Mouse (Mus musculus): ENCODE data around the gene Auts2. TPM values are rescaled to one million over a fixed set of nuclear protein-coding genes. Genes with fewer than 3 reads are reported as not detected.

Auts2 gene
- polyA plus RNA-seq, 1 experiment from 2014 or later, result 53.4 TPM

GRCm38 (mm10) chr5:131851597-131852453, 691.3 kb downstream of the Auts2 start:
- H3K4me1 ChIP-seq (ENCODE audit: control insufficient read depth, insufficient read depth, low read length), result peaks cover 34% of the 10 kb centered on the region
- peak; percentile 83 for ATAC-seq (ENCODE audit: insufficient number of reproducible peaks, low FRiP score, low TSS enrichment, low read depth)

GRCm38 (mm10) chr5:131850632-131851335, 692.4 kb downstream of the Auts2 start:
- DNase-seq (ENCODE audit: low spot score), result no peak
- no peak overlapping the region; the same call in 1 of the 2 replicates for H3K27ac ChIP-seq (replicated peaks; ENCODE audit: low read depth, low read length)

More at GRCm38 (mm10) chr5:131851597-131852453, 691.3 kb downstream of the Auts2 start:
- 5% methylated on average over 20 of the region's 20 CpGs for WGBS
- no peak overlapping the region for H3K9ac ChIP-seq (ENCODE audit: low read length)
- H3K27ac ChIP-seq (replicated peaks; ENCODE audit: low read depth, low read length), result peak overlapping the region; percentile 4; the same call in 1 of the 2 replicates
- H3K4me3 ChIP-seq (ENCODE audit: low read depth, low read length), result no peak overlapping the region
- peak; percentile 77 for DNase-seq (ENCODE audit: low spot score)
- H3K4me2 ChIP-seq (ENCODE audit: low read depth, severe bottlenecking), result 0 out of 2 replicates have a peak overlapping the region, but pooled peaks have one; percentile 8
- H3K27me3 ChIP-seq (ENCODE audit: control insufficient read depth, insufficient read depth, low read length), result no peaks in the 10 kb centered on the region
- no peaks in the 10 kb centered on the region for H3K9me3 ChIP-seq (ENCODE audit: control insufficient read depth, low read length)
- H3K36me3 ChIP-seq (ENCODE audit: control insufficient read depth, insufficient read depth, low read length), result no peaks in the 10 kb centered on the region

GRCm38 (mm10) chr5:131849644-131850043, 693.5 kb downstream of the Auts2 start:
- Histone ChIP-seq H3K36me3 (ENCODE audit: control insufficient read depth, insufficient read depth, low read length) (no peaks in the 10 kb centered on the region), H3K27me3 (ENCODE audit: control insufficient read depth, insufficient read depth, low read length) (no peaks in the 10 kb centered on the region)
- 85% methylated on average over 3 of the region's 3 CpGs for WGBS

More at GRCm38 (mm10) chr5:131850632-131851335, 692.4 kb downstream of the Auts2 start:
- Histone ChIP-seq H3K36me3 (ENCODE audit: control insufficient read depth, insufficient read depth, low read length) (no peaks in the 10 kb centered on the region), H3K4me3 (ENCODE audit: low read depth, low read length) (no peak overlapping the region), H3K27me3 (ENCODE audit: control insufficient read depth, insufficient read depth, low read length) (no peaks in the 10 kb centered on the region), H3K9me3 (ENCODE audit: control insufficient read depth, low read length) (no peaks in the 10 kb centered on the region), H3K4me1 (ENCODE audit: control insufficient read depth, insufficient read depth, low read length) (peaks cover 27% of the 10 kb centered on the region), H3K9ac (ENCODE audit: low read length) (no peak overlapping the region), H3K4me2 (ENCODE audit: low read depth, severe bottlenecking) (no peak overlapping the region)
- no peak for ATAC-seq (ENCODE audit: insufficient number of reproducible peaks, low FRiP score, low TSS enrichment, low read depth)
- 40% methylated on average over 8 of the region's 8 CpGs for WGBS

DNA sequence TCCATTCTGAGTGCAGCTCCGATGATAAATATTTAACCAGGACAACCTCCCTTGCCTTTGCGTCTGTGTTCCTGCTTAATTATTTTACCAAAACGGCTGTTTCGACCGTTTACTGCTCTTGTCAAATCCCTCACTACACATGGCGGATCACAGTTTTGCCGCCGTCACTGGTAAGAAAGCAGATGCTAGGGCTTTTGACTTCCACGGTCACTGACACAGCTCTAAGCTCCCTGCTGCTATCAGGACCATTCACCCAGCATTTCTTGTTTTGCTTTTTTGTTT, 698.7 kb downstream of the Auts2 start:
- Histone ChIP-seq H3K27me3 (ENCODE audit: control insufficient read depth, insufficient read depth, low read length) (no peaks in the 10 kb centered on the region), H3K4me3 (ENCODE audit: low read depth, low read length) (no peak overlapping the region), H3K4me1 (ENCODE audit: control insufficient read depth, insufficient read depth, low read length) (peaks cover 9% of the 10 kb centered on the region; the same call in 1 of the 2 replicates), H3K9me3 (ENCODE audit: control insufficient read depth, low read length) (no peaks in the 10 kb centered on the region), H3K27ac (replicated peaks; ENCODE audit: low read depth, low read length) (no peak overlapping the region), H3K4me2 (ENCODE audit: low read depth, severe bottlenecking) (no peak overlapping the region), H3K9ac (ENCODE audit: low read length) (no peak overlapping the region), H3K36me3 (ENCODE audit: control insufficient read depth, insufficient read depth, low read length) (no peaks in the 10 kb centered on the region)
- WGBS, result 56% methylated on average over 9 of the region's 9 CpGs
- ATAC-seq (ENCODE audit: insufficient number of reproducible peaks, low FRiP score, low TSS enrichment, low read depth) (no peak), DNase-seq (ENCODE audit: low spot score) (no peak)

More at GRCm38 (mm10) chr5:131849644-131850043, 693.5 kb downstream of the Auts2 start:
- Histone ChIP-seq H3K4me1 (ENCODE audit: control insufficient read depth, insufficient read depth, low read length) (peaks cover 27% of the 10 kb centered on the region), H3K9ac (ENCODE audit: low read length) (no peak overlapping the region), H3K9me3 (ENCODE audit: control insufficient read depth, low read length) (no peaks in the 10 kb centered on the region), H3K4me3 (ENCODE audit: low read depth, low read length) (no peak overlapping the region), H3K27ac (replicated peaks; ENCODE audit: low read depth, low read length) (no peak overlapping the region), H3K4me2 (ENCODE audit: low read depth, severe bottlenecking) (no peak overlapping the region)
- ATAC-seq (ENCODE audit: insufficient number of reproducible peaks, low FRiP score, low TSS enrichment, low read depth) (no peak), DNase-seq (ENCODE audit: low spot score) (no peak)

DNA sequence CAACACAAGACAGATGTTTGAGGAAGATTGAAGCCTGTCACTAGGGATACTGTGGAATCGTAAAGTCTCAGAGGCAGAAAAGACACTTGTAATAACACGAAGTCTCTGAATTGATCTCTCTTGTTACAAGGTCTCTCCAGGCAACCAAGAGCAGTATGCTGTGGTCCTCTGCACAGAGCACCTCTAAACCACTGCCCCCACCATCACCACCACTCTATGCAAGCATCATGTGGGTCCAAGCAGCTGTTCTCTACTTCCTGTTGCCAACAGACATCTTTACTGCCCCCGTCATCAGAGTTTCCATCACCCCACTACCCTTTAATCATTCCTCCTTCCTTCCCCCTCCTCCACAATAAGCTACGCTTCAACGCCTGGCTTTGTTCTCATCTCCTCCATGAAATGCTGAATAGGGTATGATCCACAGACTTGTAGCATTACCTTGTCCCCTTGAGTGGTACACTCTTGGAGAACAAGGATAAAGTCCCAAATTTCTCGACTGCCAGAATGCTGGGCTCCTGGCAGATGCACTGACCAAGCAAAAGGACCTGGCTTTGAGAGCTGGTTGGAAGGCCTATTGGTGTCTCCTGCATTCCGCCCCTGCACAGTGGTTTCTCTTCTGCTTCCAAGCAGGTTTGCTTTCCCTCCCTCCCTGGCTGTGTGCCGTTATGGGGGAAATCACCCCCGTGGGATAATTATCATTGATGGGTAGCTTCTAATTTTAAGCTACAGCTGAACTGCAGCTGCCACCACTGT, 699.2 kb downstream of the Auts2 start:
- H3K27me3 ChIP-seq (ENCODE audit: control insufficient read depth, insufficient read depth, low read length), result no peaks in the 10 kb centered on the region

DNA sequence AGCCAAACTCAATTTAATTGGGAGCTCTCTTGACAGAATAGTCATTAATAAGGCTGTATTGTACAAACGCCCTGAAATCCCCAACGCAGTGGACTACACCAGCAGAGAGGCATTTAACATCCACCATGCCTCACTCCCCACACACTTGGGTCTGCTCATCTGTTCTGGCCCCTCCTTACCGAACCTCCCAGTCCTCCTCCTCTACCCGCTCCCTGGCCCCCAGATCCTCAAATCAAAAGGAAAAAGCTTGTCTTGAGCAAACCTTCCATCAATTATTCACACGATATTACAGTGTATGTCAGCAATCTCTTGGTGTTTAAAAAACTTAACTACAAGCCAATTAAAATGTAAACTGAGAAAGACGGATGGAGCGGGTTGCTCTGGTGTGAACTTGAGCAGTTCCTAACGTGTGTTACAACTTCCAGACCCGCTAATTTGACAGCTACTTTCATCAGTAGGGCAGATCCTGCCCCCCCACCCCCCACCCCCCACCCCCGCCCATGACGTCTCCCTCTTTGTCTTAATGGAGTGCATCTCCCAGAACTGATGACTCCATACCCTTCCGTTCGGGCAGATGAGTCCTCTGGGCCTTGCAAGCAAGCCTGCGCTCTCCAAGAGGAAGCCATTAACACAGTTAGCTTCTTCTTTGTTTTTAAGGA, 703.4 kb downstream of the Auts2 start:
- Histone ChIP-seq H3K4me3 (ENCODE audit: low read depth, low read length) (no peak overlapping the region), H3K9ac (ENCODE audit: low read length) (no peak overlapping the region), H3K36me3 (ENCODE audit: control insufficient read depth, insufficient read depth, low read length) (no peaks in the 10 kb centered on the region), H3K4me1 (ENCODE audit: control insufficient read depth, insufficient read depth, low read length) (peaks cover 10% of the 10 kb centered on the region; the same call in 1 of the 2 replicates), H3K27me3 (ENCODE audit: control insufficient read depth, insufficient read depth, low read length) (no peaks in the 10 kb centered on the region), H3K27ac (replicated peaks; ENCODE audit: low read depth, low read length) (no peak overlapping the region), H3K4me2 (ENCODE audit: low read depth, severe bottlenecking) (no peak overlapping the region), H3K9me3 (ENCODE audit: control insufficient read depth, low read length) (no peaks in the 10 kb centered on the region)
- ATAC-seq (ENCODE audit: insufficient number of reproducible peaks, low FRiP score, low TSS enrichment, low read depth) (no peak), DNase-seq (ENCODE audit: low spot score) (no peak)
- 32% methylated on average over 14 of the region's 14 CpGs for WGBS

More for the DNA sequence above, 699.2 kb downstream of the Auts2 start:
- Histone ChIP-seq H3K9me3 (ENCODE audit: control insufficient read depth, low read length) (no peaks in the 10 kb centered on the region), H3K4me2 (ENCODE audit: low read depth, severe bottlenecking) (no peak overlapping the region), H3K9ac (ENCODE audit: low read length) (no peak overlapping the region), H3K27ac (replicated peaks; ENCODE audit: low read depth, low read length) (no peak overlapping the region), H3K4me1 (ENCODE audit: control insufficient read depth, insufficient read depth, low read length) (peaks cover 8% of the 10 kb centered on the region; the same call in 1 of the 2 replicates), H3K36me3 (ENCODE audit: control insufficient read depth, insufficient read depth, low read length) (no peaks in the 10 kb centered on the region), H3K4me3 (ENCODE audit: low read depth, low read length) (no peak overlapping the region)
- no peak for ATAC-seq (ENCODE audit: insufficient number of reproducible peaks, low FRiP score, low TSS enrichment, low read depth)
- DNase-seq (ENCODE audit: low spot score), result no peak
- WGBS, result 61% methylated on average over 9 of the region's 9 CpGs

DNA sequence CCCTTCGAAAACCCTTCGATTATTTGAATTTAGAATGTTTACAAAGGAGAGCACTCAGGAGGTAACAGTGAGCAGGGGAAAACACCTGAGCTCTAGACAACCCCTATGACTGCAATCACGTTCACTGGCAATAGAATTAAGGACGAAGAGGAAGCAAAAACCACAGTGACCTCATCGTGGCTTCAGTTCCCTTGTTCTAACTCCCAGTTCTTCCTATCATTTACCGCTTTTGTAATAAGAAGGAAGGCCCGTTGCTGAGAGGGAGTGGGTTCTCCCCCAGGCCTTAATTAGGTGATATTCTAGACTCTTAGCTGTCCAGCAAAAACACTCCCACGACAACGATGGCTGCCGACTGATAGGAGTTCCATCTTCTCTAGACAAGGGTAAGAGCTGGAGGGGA, 704.1 kb downstream of the Auts2 start:
- DNase-seq (ENCODE audit: low spot score), result no peak
- Histone ChIP-seq H3K9me3 (ENCODE audit: control insufficient read depth, low read length) (no peaks in the 10 kb centered on the region), H3K36me3 (ENCODE audit: control insufficient read depth, insufficient read depth, low read length) (no peaks in the 10 kb centered on the region), H3K27ac (replicated peaks; ENCODE audit: low read depth, low read length) (no peak overlapping the region), H3K9ac (ENCODE audit: low read length) (no peak overlapping the region), H3K27me3 (ENCODE audit: control insufficient read depth, insufficient read depth, low read length) (no peaks in the 10 kb centered on the region), H3K4me1 (ENCODE audit: control insufficient read depth, insufficient read depth, low read length) (peaks cover 9% of the 10 kb centered on the region; the same call in 1 of the 2 replicates), H3K4me3 (ENCODE audit: low read depth, low read length) (no peak overlapping the region), H3K4me2 (ENCODE audit: low read depth, severe bottlenecking) (no peak overlapping the region)
- 77% methylated on average over 10 of the region's 10 CpGs for WGBS
- no peak for ATAC-seq (ENCODE audit: insufficient number of reproducible peaks, low FRiP score, low TSS enrichment, low read depth)

All from limb, embryonic 11.5 days (tissue).